Mouse (Mus musculus) intestine, embryonic 15.5 days (tissue): ENCODE data around the gene Slc25a25. TPM values are rescaled to one million over a fixed set of nuclear protein-coding genes. Genes with fewer than 3 reads are reported as not detected.
"Not testable (repeated sequence)": the region's sequence is repeated elsewhere in the genome, so short reads cannot be mapped to it uniquely, and the experiment has no call there.

ENCODE experiments used
- ATAC-seq: fragments of 200-750 bp; cut with Nextera tagmentation; 2 replicates; pipeline ENCODE4 v1.8.0; 2017; ENCODE audit warnings: moderate TSS enrichment, moderate library complexity
- H3K27ac ChIP-seq: fragments of 300-500 bp; sonication (generic); 2 replicates; pipeline ENCODE4 v1.5.1; 2015; ENCODE audit warnings: mild to moderate bottlenecking, inconsistent platforms
- H3K27me3 ChIP-seq: fragments of 300-500 bp; sonication (generic); replicated peaks from 2 replicates; pipeline ENCODE4 v1.6.1; 2015; ENCODE audit warnings: inconsistent platforms
- H3K36me3 ChIP-seq: fragments of 300-500 bp; sonication (generic); 2 replicates; pipeline ENCODE4 v1.6.1; 2015; ENCODE audit warnings: inconsistent platforms
- H3K4me1 ChIP-seq: fragments of 300-500 bp; sonication (generic); replicated peaks from 2 replicates; pipeline ENCODE4 v1.6.1; 2015; ENCODE audit warnings: inconsistent platforms
- H3K4me2 ChIP-seq: fragments of 300-500 bp; sonication (generic); replicated peaks from 2 replicates; pipeline ENCODE4 v1.6.1; 2015; ENCODE audit warnings: mild to moderate bottlenecking, inconsistent platforms
- H3K4me3 ChIP-seq: fragments of 300-500 bp; sonication (generic); replicated peaks from 2 replicates; pipeline ENCODE4 v1.5.1; 2015; ENCODE audit warnings: inconsistent platforms
- H3K9ac ChIP-seq: fragments of 300-500 bp; sonication (generic); 2 replicates; pipeline ENCODE4 v1.6.1; 2015; ENCODE audit warnings: inconsistent platforms
- H3K9me3 ChIP-seq: fragments of 300-500 bp; sonication (generic); 2 replicates; pipeline ENCODE4 v1.6.1; 2016; ENCODE audit warnings: inconsistent platforms
- WGBS: fragments of 180-500 bp; shearing (Covaris S2); methylation state at CpG from one replicate; pipeline ENCODE4 v1.1.7; 2015; 5-methylcytosine and 5-hydroxymethylcytosine counted together
- polyA plus RNA-seq: library from polyadenylated mRNA; unstranded; fragments of >200 nt; fragmentation: Nextera tagmentation; extraction: Ambion mirVana; gene quantifications from 2 replicates; pipeline ENCODE4 v1.2.1, GENCODE M21; 2015

Gene Slc25a25
- polyA plus RNA-seq = 20.0 and 20.1 TPM in 2 replicates

- peaks cover 32% of the 10 kb centered on the region for H3K4me1 ChIP-seq
- H3K9ac ChIP-seq = peak within 1 kb of the TSS; percentile 90
- no peaks in the 10 kb centered on the region for H3K9me3 ChIP-seq
- ATAC-seq = peak; percentile 93
- no peaks in the 10 kb centered on the region for H3K27me3 ChIP-seq
- H3K4me3 ChIP-seq = peak within 1 kb of the TSS; percentile 86
- peak within 1 kb of the TSS; percentile 91 for H3K27ac ChIP-seq
- peak within 1 kb of the TSS; percentile 83 for H3K4me2 ChIP-seq
- peaks cover 4% of the 10 kb centered on the region; the same call in 1 of the 2 replicates for H3K36me3 ChIP-seq
- WGBS = under 1% methylated on average over 103 of the region's 103 CpGs
Measured at GRCm38 (mm10) chr2:32450881-32451844, at the start of gene Slc25a25. Gene Slc25a25, minus strand, starts transcription at chr2:32451445.

DNA sequence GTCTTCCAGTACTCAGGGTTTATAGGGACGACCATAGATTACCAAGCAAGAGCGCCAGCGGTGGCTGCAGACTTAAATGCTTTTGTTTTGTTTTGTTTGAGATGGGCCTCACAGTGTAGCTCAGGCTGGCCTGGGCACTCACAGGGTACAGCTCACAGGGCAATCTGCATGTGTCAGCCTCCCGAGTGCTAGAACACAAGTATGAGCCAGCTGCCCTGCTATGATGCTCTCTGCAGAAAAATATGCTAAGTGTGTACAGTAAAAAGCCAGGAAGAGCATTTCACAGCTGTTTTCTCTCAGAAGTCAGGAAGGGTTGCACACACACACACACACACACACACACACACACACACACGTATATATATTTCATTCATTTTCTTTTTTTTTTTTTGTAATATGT lies 49.2 kb upstream of the Slc25a25 start:
- Histone ChIP-seq H3K4me2 (no peak overlapping the region), H3K36me3 (no peaks in the 10 kb centered on the region), H3K27ac (peak overlapping the region; percentile 27; the same call in 1 of the 2 replicates), H3K9ac (no peak overlapping the region), H3K4me1 (peaks cover 5% of the 10 kb centered on the region; the same call in 1 of the 2 replicates), H3K4me3 (no peak overlapping the region), H3K9me3 (no peaks in the 10 kb centered on the region), H3K27me3 (no peaks in the 10 kb centered on the region)
- no peak for ATAC-seq
- 69% methylated on average over 5 of the region's 5 CpGs for WGBS

- no peak overlapping the region for H3K9ac ChIP-seq
- WGBS = 73% methylated on average over 4 of the region's 4 CpGs
- no peaks in the 10 kb centered on the region for H3K9me3 ChIP-seq
- H3K36me3 ChIP-seq = no peaks in the 10 kb centered on the region
- peaks cover 5% of the 10 kb centered on the region; the same call in 1 of the 2 replicates for H3K4me1 ChIP-seq
- H3K4me3 ChIP-seq = no peak overlapping the region
- ATAC-seq = no peak
- H3K27ac ChIP-seq = no peak overlapping the region
- H3K4me2 ChIP-seq = no peak overlapping the region
- H3K27me3 ChIP-seq = no peaks in the 10 kb centered on the region
Measured at GRCm38 (mm10) chr2:32499365-32499764, 48.1 kb upstream of the Slc25a25 start.

- WGBS = 65% methylated on average over 5 of the region's 5 CpGs
- H3K36me3 ChIP-seq = no peaks in the 10 kb centered on the region
- ATAC-seq = no peak
Measured at GRCm38 (mm10) chr2:32496190-32496589, 44.9 kb upstream of the Slc25a25 start.

GRCm38 (mm10) chr2:32495185-32495726 lies 44.0 kb upstream of the Slc25a25 start:
- Histone ChIP-seq H3K36me3 (no peaks in the 10 kb centered on the region), H3K27me3 (no peaks in the 10 kb centered on the region), H3K4me2 (no peak overlapping the region), H3K9me3 (no peaks in the 10 kb centered on the region), H3K27ac (peak overlapping the region; percentile 9; the same call in 1 of the 2 replicates), H3K9ac (no peak overlapping the region), H3K4me3 (no peak overlapping the region), H3K4me1 (no peaks in the 10 kb centered on the region)
- ATAC-seq = no peak
- WGBS = 65% methylated on average over 20 of the region's 20 CpGs

More at GRCm38 (mm10) chr2:32496190-32496589, 44.9 kb upstream of the Slc25a25 start:
- Histone ChIP-seq H3K4me1 (no peaks in the 10 kb centered on the region), H3K9me3 (no peaks in the 10 kb centered on the region), H3K9ac (no peak overlapping the region), H3K4me3 (no peak overlapping the region), H3K27ac (no peak overlapping the region), H3K27me3 (no peaks in the 10 kb centered on the region), H3K4me2 (no peak overlapping the region)

GRCm38 (mm10) chr2:32494522-32494921 lies 43.3 kb upstream of the Slc25a25 start:
- no peak overlapping the region for H3K4me2 ChIP-seq
- 49% methylated on average over 2 of the region's 2 CpGs for WGBS
- no peak overlapping the region for H3K9ac ChIP-seq
- H3K4me1 ChIP-seq = no peaks in the 10 kb centered on the region
- no peak for ATAC-seq
- H3K9me3 ChIP-seq = no peaks in the 10 kb centered on the region
- H3K27me3 ChIP-seq = no peaks in the 10 kb centered on the region
- H3K36me3 ChIP-seq = no peaks in the 10 kb centered on the region
- no peak overlapping the region for H3K27ac ChIP-seq
- H3K4me3 ChIP-seq = no peak overlapping the region

GRCm38 (mm10) chr2:32493301-32493701 lies 42.1 kb upstream of the Slc25a25 start:
- no peaks in the 10 kb centered on the region for H3K27me3 ChIP-seq
- WGBS = 62% methylated on average over 12 of the region's 12 CpGs
- no peak overlapping the region for H3K4me2 ChIP-seq
- H3K9me3 ChIP-seq = no peaks in the 10 kb centered on the region
- H3K9ac ChIP-seq = no peak overlapping the region
- no peaks in the 10 kb centered on the region for H3K36me3 ChIP-seq
- no peak for ATAC-seq
- H3K4me3 ChIP-seq = no peak overlapping the region
- no peak overlapping the region for H3K27ac ChIP-seq
- H3K4me1 ChIP-seq = 0 out of 2 replicates have a peak, but pooled peaks cover 2% of the 10 kb centered on the region

GRCm38 (mm10) chr2:32492661-32493060 lies 41.4 kb upstream of the Slc25a25 start:
- Histone ChIP-seq H3K36me3 (no peaks in the 10 kb centered on the region), H3K27ac (no peak overlapping the region), H3K4me1 (0 out of 2 replicates have a peak, but pooled peaks cover 2% of the 10 kb centered on the region), H3K9ac (no peak overlapping the region), H3K27me3 (no peaks in the 10 kb centered on the region), H3K9me3 (no peaks in the 10 kb centered on the region), H3K4me3 (no peak overlapping the region), H3K4me2 (no peak overlapping the region)
- WGBS = 51% methylated on average over 2 of the region's 2 CpGs
- no peak for ATAC-seq

DNA sequence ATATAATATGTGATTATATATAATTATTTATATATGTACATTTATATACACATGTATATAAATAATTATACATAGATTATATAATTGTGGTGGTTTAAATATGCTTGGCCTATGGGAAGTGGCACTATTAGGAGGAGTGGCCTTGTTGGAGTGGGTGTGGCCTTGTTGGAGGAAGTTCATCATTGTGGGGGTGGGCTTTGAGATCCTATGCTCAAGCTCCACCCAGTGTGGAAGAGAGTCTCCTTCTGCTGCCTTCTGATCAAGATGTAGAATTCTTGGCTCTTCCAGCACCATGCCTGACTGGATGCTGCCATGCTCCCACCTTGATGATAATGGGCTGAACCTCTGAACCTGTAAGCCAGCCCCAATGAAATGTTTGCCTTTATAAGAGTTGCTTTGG lies 39.5 kb upstream of the Slc25a25 start:
- H3K27ac ChIP-seq, H3K4me3 ChIP-seq, H3K9ac ChIP-seq, H3K27me3 ChIP-seq, H3K4me2 ChIP-seq, ATAC-seq, H3K4me1 ChIP-seq, H3K36me3 ChIP-seq, H3K9me3 ChIP-seq: not testable (repeated sequence)

DNA sequence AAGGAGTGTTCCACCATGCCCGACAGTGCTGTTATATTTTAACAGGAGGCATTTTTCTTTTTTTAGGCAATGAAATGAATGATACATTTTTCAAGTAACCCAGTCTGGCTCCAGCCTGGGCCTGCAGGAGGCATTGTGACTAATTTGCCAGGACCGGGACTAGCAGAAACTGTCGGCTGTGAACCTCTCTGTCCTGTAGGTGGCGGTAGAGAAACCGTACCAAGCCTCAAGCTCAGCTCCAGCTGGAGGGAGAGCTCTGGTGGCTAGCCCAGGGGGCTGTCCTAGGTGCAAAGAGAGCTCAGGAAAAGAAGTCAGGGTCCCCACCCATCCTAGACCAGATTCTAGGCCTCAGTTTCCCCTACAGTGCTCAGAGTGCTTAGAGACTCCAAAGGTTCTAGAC lies 37.4 kb upstream of the Slc25a25 start:
- H3K4me3 ChIP-seq = no peak overlapping the region
- no peaks in the 10 kb centered on the region for H3K27me3 ChIP-seq
- H3K9ac ChIP-seq = no peak overlapping the region
- no peaks in the 10 kb centered on the region for H3K36me3 ChIP-seq
- H3K4me1 ChIP-seq = peaks cover 6% of the 10 kb centered on the region; the same call in 1 of the 2 replicates
- 3% methylated on average over 5 of the region's 5 CpGs for WGBS
- no peak overlapping the region for H3K4me2 ChIP-seq
- ATAC-seq = peak; percentile 39; the same call in 1 of the 2 replicates
- no peaks in the 10 kb centered on the region for H3K9me3 ChIP-seq
- H3K27ac ChIP-seq = no peak overlapping the region

DNA sequence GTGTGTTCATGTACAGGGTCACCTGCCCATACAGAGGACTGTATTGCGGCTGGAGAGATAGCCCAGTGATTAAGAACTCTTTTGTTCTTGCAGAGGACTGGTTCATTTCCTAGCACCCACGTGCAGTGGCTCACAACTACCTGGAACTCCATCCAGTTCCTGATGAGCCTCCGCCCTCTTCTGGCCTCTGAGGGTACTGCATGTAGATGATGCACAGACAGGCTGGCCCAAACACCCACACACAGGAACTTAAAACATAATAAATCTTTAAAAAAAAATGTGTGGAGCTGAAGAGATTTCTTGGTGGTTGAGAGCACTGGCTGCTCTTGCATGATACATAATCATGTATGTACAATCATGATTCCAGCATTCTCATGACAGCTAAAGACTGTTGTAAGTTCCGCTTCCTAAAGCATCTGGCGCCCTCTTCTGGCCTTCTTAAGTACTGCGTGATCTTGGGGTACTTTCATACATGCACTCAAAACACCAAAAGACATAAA lies 35.9 kb upstream of the Slc25a25 start:
- Histone ChIP-seq H3K4me3 (no peak overlapping the region), H3K4me1 (peaks cover 6% of the 10 kb centered on the region; the same call in 1 of the 2 replicates), H3K4me2 (no peak overlapping the region), H3K9ac (no peak overlapping the region), H3K36me3 (no peaks in the 10 kb centered on the region), H3K27ac (no peak overlapping the region), H3K27me3 (no peaks in the 10 kb centered on the region), H3K9me3 (no peaks in the 10 kb centered on the region)
- WGBS = 5% methylated on average over 6 of the region's 6 CpGs
- peak; percentile 66 for ATAC-seq

- Histone ChIP-seq H3K4me3 (no peak overlapping the region), H3K27me3 (no peaks in the 10 kb centered on the region), H3K9ac (no peak overlapping the region), H3K9me3 (no peaks in the 10 kb centered on the region), H3K27ac (no peak overlapping the region), H3K4me1 (peaks cover 6% of the 10 kb centered on the region; the same call in 1 of the 2 replicates), H3K36me3 (no peaks in the 10 kb centered on the region), H3K4me2 (no peak overlapping the region)
- ATAC-seq = no peak
- WGBS = 91% methylated on average over 9 of the region's 9 CpGs
Measured at GRCm38 (mm10) chr2:32486155-32486554, 34.9 kb upstream of the Slc25a25 start.
